Mouse (Mus musculus) heart, postnatal 25 days (tissue): ENCODE results near the gene Git2. TPM values are rescaled to one million over a fixed set of nuclear protein-coding genes. Genes with fewer than 3 reads are reported as not detected.
A peak's percentile ranks its signal among the peaks of the same experiment; 100 is the strongest.

Experiments
- DNase-seq: peaks from one replicate; pipeline ENCODE4 v3.0.0; 2022; ENCODE audit warnings: low spot score
- intact Hi-C: fragments of 180-260 bp; cut with DNase I; formaldehyde crosslinking; loops from one replicate; pipeline ENCODE4 v1.15.1; 2025
- total RNA-seq, 2 experiments: library from RNA; stranded (reverse); gene quantifications; 2 replicates each; pipeline ENCODE4 v1.2.3; 2021

Git2 gene
- total RNA-seq, 2 experiments from 2014 or later = 29.1 to 37.9 TPM

DNA sequence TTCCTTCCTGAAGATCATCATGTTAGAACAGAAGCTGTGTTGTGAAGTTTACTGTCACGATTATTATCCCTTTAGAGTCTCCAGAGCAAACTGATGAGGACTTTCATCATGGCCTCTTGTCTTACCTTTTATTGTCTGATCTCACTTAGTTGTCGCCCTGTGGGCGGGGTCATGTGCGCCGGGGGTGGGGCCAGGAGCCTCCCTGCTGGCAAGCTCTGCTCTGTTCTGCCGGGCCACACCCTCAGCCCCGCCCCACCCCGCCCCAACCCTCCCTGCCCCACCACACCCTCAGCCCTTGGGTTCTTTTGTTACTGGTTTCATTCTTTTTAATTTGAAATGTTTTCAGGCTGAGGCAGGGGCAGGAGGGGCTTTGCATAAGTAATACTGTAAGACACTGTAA lies 25.7 kb upstream of the Git2 start:
- intact Hi-C loops = loop anchor here (2.0 kb wide), 1 partner anchor 16 kb away; no protein-coding TSS in a partner anchor
- DNase-seq = no peak

DNA sequence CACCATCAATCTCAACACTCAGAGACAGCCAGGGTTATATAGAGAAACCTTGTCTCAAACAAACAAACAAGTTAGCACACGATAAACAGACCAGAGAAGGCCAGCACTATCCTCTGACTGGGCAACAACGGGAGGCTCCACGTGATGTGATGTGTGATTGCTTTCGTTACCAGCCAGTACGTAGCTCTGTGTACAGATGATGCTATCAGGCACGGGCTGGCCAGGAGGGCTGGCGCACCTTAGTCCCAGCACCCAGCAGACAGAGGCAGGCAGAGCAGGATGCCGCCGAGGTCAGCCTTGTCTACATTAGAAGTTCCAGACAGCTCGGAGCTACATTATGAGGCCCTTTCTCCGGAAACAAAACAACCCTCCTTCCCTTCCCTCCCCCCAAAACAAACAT lies 24.5 kb upstream of the Git2 start:
- intact Hi-C loops = loop anchor here (2.0 kb wide), 1 partner anchor 15 kb away; no protein-coding TSS in a partner anchor
- DNase-seq = no peak

DNA sequence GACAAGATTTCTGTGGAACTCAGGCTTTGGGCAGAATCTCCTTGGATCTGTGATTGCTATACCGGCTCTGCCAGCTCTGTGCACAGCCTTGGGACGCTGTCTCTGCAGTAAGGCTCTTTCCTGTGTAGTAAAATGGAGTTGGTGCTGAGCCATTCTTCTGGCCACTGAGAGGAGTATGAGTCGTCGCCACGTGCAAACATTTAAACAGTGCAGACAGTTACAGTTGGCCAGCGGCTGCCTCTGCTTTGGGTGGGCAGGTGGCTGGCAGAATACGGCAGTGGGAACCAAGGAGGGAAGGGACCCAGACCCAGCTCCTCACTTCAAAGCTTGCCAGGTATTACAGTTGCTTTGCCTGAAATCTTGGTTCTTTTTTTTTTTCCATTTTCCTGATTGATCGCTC lies 21.9 kb upstream of the Git2 start:
- intact Hi-C loops = no loop called here
- DNase-seq = no peak

- intact Hi-C loops = no loop called here
- DNase-seq = no peak
Observed at GRCm38 (mm10) chr5:114796299-114797012, 21.1 kb upstream of the Git2 start.

DNA sequence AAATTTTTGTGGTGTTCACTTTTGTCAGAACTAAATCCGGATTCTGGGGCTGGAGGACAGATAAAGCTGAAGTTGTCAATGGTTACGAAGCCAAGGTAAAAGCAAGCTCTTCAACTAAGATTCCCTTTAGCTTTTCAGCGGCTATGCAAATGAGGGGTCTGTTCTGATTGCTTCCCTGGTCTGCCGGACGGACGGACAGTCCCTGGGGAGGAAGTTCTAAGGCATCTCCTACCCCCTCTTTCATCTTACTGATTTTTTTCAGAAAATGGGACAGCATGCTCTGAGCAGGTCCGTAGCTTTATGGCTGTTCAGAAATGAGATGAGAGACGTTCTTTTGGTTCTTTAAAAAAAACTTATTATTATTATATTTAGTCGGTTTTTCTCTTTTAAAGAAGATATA lies 20.3 kb upstream of the Git2 start:
- intact Hi-C loops = no loop called here
- DNase-seq = no peak

- intact Hi-C loops = no loop called here
- DNase-seq = no peak
Observed at GRCm38 (mm10) chr5:114795231-114795630, 19.9 kb upstream of the Git2 start.

- intact Hi-C loops = no loop called here
- DNase-seq = no peak
Observed at GRCm38 (mm10) chr5:114794609-114795008, 19.3 kb upstream of the Git2 start.

DNA sequence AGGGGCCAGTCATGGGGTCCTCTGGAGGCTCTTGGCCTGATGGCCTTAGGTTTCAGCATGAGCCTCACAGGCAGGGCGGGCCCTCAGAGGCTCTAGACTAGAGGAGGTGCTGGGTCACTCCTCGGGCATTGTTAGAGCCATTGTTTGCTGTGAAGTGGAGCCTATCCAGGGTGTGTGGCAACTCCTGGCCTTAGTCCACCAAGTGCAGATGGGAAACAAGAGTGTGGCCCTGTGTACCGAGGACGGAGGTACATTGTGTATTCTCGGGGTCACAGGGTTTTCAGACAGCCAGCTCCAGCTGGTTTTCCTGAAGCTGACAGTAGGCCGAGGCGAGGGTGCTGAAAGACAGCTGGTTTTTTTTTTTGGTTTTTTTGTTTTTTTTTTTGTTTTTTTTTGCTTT lies 18.0 kb upstream of the Git2 start:
- no peak for DNase-seq

GRCm38 (mm10) chr5:114785196-114785595 lies 9.9 kb upstream of the Git2 start:
- no peak for DNase-seq
- intact Hi-C loops = loop anchor here (2.0 kb wide), 1 partner anchor 16 kb away; no protein-coding TSS in a partner anchor

More for the DNA sequence above, 18.0 kb upstream of the Git2 start:
- intact Hi-C loops = no loop called here

GRCm38 (mm10) chr5:114784622-114785165 lies 9.4 kb upstream of the Git2 start:
- intact Hi-C loops = loop anchor here (2.0 kb wide), 1 partner anchor 16 kb away; no protein-coding TSS in a partner anchor
- peak; percentile 49 for DNase-seq

GRCm38 (mm10) chr5:114783405-114784163 lies 8.3 kb upstream of the Git2 start:
- DNase-seq = no peak
- intact Hi-C loops = loop anchor here (2.0 kb wide), 1 partner anchor 17 kb away; no protein-coding TSS in a partner anchor

GRCm38 (mm10) chr5:114782991-114783390 lies 7.7 kb upstream of the Git2 start:
- no peak for DNase-seq
- intact Hi-C loops = no loop called here

- no peak for DNase-seq
- intact Hi-C loops = no loop called here
Observed at GRCm38 (mm10) chr5:114780912-114781311, 5.6 kb upstream of the Git2 start.

- intact Hi-C loops = no loop called here
- no peak for DNase-seq
Observed at GRCm38 (mm10) chr5:114779956-114780489, 4.7 kb upstream of the Git2 start.

- intact Hi-C loops = no loop called here
- DNase-seq = no peak
Observed at GRCm38 (mm10) chr5:114776174-114776573, 857 bp upstream of the Git2 start.

DNA sequence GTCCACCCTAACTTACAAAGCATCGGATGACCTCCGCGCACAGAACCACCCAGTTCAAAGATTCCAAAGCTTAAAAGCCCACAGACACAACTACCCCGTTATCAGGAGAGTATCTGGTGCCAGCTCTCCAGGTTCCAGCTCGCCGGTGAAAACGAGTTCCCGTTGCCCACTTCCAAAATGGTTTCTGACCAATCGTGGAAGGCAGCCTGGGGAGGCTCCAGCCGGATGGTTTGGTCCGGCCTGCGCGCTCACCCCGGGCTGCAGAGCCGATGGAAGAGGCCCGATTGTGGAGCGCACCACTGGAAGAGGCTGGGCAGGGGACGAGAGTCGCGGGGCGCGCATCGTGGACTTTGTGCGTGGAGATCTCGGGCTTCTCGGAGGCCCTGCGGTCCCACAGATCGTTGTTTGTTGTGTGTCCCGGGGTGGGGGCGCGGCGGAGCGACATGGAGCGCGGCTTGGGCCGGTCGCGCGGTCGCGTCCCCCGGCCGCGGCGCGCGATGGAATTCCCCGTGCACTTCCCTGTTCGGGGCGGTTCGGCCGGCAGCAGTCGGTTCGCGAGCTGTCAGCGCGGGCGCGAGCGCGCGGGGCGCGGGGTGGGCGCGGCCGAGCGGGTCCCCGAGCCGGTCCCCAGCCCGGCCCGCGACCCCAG lies 790 bp downstream of the Git2 start, which contains the start of gene Ankrd13a:
TSS of gene Ankrd13a (plus strand) at position 275 of the 649 bp plus-strand sequence.
- intact Hi-C loops = loop anchor here (2.0 kb wide), 1 partner anchor 32 kb away; no protein-coding TSS in a partner anchor
- DNase-seq = peak; percentile 87

DNA sequence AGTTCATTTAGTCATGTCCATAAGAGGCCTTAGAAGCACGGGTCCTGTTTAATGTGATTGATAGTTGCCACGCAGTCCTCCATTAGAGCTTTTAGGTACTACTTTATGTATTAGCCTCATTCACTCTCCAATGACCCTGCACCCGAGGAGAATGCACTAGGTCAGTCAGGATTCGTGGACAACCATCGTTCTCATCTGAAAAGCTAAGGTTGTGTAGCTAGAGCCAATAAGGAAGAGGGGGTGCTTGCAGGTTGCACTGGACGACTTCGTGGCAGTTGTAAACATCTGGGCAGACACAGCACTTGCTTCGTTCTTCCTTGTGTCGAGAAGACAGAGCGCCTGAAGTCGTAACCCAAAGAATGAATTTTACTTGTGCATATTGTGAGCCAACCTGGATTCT lies 1.5 kb downstream of the Git2 start:
- intact Hi-C loops = loop anchor here (2.0 kb wide), 1 partner anchor 33 kb away; no protein-coding TSS in a partner anchor
- no peak for DNase-seq

DNA sequence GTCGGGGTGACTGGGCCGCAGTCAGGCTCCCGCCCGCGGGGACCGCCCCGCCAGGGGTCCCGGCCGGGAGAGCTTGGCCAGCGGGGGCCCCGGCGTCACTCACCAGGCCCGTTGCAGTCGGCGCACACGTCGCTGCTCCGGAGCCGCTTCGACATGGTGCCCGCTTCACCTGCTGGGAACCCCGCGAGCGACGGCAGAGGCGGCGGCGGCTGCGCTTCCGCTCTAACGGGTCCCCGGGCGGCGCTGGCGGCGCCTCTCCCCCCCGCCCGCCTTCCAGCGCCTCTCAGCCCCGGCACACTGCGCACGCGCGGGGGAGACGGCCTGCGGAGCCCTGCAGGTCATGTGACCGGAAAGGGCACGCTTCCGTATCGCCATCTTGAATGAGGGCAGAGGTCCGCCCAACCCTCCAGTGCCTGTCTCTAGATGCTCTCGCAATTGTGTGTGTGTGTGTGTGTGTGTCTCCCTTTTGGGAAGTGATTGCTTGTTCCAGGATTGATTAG lies 2.1 kb downstream of the Git2 start:
- intact Hi-C loops = no loop called here
- DNase-seq = peak; percentile 97

GRCm38 (mm10) chr5:114772456-114773203 lies 2.7 kb downstream of the Git2 start:
- intact Hi-C loops = no loop called here
- peak; percentile 41 for DNase-seq
